Mouse (Mus musculus) lung, postnatal 0 days (tissue): ENCODE results near the gene Pcdh7. TPM values are rescaled to one million over a fixed set of nuclear protein-coding genes. Genes with fewer than 3 reads are reported as not detected.

Experiments used
- ATAC-seq: fragments of 200-750 bp; cut with Nextera tagmentation; 2 replicates; pipeline ENCODE4 v1.8.0; 2017; ENCODE audit warnings: moderate library complexity
- DNase-seq: peaks from one replicate; pipeline ENCODE4 v3.0.0-alpha.2; 2016; ENCODE audit warnings: low spot score
- H3K27ac ChIP-seq: fragments of 300-500 bp; sonication (generic); 2 replicates; pipeline ENCODE4 v1.5.1; 2014; ENCODE audit warnings: antibody characterized with exemption, mild to moderate bottlenecking, low read length, mixed read lengths
- H3K27me3 ChIP-seq: fragments of 300-500 bp; sonication (generic); replicated peaks from 2 replicates; pipeline ENCODE4 v1.6.1; 2014; ENCODE audit warnings: low read length, mixed read lengths; ENCODE audit not compliant: insufficient read depth
- H3K36me3 ChIP-seq: fragments of 300-500 bp; sonication (generic); 2 replicates; pipeline ENCODE4 v1.6.1; 2014; ENCODE audit warnings: low read length, mixed read lengths; ENCODE audit not compliant: insufficient read depth
- H3K4me1 ChIP-seq: fragments of 300-500 bp; sonication (generic); 2 replicates; pipeline ENCODE4 v1.6.1; 2014; ENCODE audit warnings: antibody characterized with exemption, low read depth, low read length, mixed read lengths; ENCODE audit not compliant: insufficient read depth
- H3K4me2 ChIP-seq: fragments of 300-500 bp; sonication (generic); replicated peaks from 2 replicates; pipeline ENCODE4 v1.6.1; 2014; ENCODE audit warnings: low read depth, mild to moderate bottlenecking, low read length, moderate library complexity, mixed read lengths
- H3K4me3 ChIP-seq: fragments of 300-500 bp; sonication (generic); 2 replicates; pipeline ENCODE4 v1.5.1; 2014; ENCODE audit warnings: low read depth, low read length
- H3K9ac ChIP-seq: fragments of 300-500 bp; sonication (generic); replicated peaks from 2 replicates; pipeline ENCODE4 v1.6.1; 2014; ENCODE audit warnings: low read depth, mild to moderate bottlenecking
- H3K9me3 ChIP-seq: fragments of 300-500 bp; sonication (generic); 2 replicates; pipeline ENCODE4 v1.6.1; 2016; ENCODE audit warnings: low read length, mixed read lengths
- CTCF ChIP-seq: IDR thresholded peaks from 2 replicates; pipeline ENCODE4 v1.5.1; 2016; ENCODE audit warnings: antibody characterized with exemption, mild to moderate bottlenecking
- EP300 ChIP-seq: IDR thresholded peaks from 2 replicates; pipeline ENCODE4 v1.6.1; 2016; ENCODE audit warnings: antibody characterized with exemption, mild to moderate bottlenecking, control low read depth
- WGBS: fragments of 180-500 bp; shearing (Covaris S2); extraction: QIAGEN DNeasy Blood & Tissue Kit; methylation state at CpG from one replicate; pipeline ENCODE4 v1.1.7; 2014; 5-methylcytosine and 5-hydroxymethylcytosine counted together
- polyA plus RNA-seq: library from polyadenylated mRNA; unstranded; fragments of >200 nt; fragmentation: Nextera tagmentation; extraction: Ambion mirVana; gene quantifications from 2 replicates; pipeline ENCODE4 v1.2.1, GENCODE M21; 2015

The Pcdh7 gene
- polyA plus RNA-seq, 1 experiment from 2014 or later: 1.2 TPM

- no peaks in the 10 kb centered on the region for H3K9me3 ChIP-seq
- no peaks in the 10 kb centered on the region for H3K36me3 ChIP-seq
- no peak overlapping the region for H3K4me2 ChIP-seq
- H3K4me3 ChIP-seq: no peak overlapping the region
- no peak for TF ChIP-seq EP300
- no peak for TF ChIP-seq CTCF
- DNase-seq (no peak), ATAC-seq (no peak)
- no peaks in the 10 kb centered on the region for H3K27me3 ChIP-seq
- no peaks in the 10 kb centered on the region for H3K4me1 ChIP-seq
- H3K9ac ChIP-seq: no peak overlapping the region
- no peak overlapping the region for H3K27ac ChIP-seq
These were observed 41.2 kb downstream of the Pcdh7 start for GRCm38 (mm10) chr5:57758968-57759367.

DNA sequence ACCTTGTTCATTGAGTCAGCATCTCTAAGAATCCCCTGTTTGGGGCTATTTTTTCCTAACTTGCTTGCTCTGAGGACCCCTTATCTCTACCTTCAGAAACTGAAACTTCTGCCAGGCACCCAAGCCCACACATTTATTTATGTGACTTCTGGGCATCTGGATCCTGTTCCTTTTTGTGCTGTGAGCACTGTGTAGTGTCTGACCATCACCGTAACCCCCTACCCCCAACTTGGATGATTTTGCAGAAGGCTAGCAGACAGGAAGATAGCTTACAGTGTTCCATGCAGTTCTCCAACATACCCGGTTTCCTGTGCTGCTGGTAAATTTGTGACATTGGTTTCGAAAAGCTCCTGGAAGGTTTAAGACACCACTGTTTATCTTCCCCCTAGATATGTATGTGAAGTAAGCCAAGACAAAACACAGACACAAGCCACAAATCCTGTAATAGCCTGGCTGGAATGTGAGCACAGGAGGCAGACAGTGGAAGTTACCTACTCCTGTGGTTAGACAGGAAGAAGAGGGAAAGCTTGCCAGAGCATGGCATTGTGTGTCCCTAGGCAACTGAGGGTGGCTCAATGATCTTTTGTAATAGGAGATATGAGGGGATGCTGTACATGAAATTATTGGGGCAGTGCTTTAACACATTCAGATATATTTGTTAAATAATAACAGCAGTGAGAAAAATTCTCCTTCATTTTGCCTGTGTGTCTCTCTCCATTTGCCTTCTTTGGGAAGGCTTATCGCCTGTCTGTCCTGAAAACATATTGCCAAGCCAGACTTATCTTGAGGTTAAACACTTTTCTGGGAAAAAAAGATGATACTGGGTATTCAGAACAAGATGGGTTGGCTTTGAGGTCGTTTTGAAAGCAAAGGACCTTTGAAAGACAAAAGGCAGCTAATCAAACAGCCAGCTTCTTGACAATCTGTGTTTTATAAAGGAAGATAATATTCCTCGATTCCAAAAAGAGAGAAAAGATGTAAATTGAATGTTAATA is 42.6 kb downstream of the Pcdh7 start:
- ATAC-seq (no peak), DNase-seq (no peak)
- no peaks in the 10 kb centered on the region for H3K36me3 ChIP-seq
- WGBS: 41% methylated on average over 6 of the region's 6 CpGs
- H3K27ac ChIP-seq: no peak overlapping the region
- no peaks in the 10 kb centered on the region for H3K27me3 ChIP-seq
- TF ChIP-seq EP300 (no peak), CTCF (no peak)
- no peak overlapping the region for H3K9ac ChIP-seq
- H3K4me3 ChIP-seq: no peak overlapping the region
- no peaks in the 10 kb centered on the region for H3K9me3 ChIP-seq
- no peak overlapping the region for H3K4me2 ChIP-seq
- no peaks in the 10 kb centered on the region for H3K4me1 ChIP-seq

- 44% methylated on average over 3 of the region's 3 CpGs for WGBS
- H3K27ac ChIP-seq: no peak overlapping the region
These were observed 47.6 kb downstream of the Pcdh7 start for GRCm38 (mm10) chr5:57765356-57765755.

DNA sequence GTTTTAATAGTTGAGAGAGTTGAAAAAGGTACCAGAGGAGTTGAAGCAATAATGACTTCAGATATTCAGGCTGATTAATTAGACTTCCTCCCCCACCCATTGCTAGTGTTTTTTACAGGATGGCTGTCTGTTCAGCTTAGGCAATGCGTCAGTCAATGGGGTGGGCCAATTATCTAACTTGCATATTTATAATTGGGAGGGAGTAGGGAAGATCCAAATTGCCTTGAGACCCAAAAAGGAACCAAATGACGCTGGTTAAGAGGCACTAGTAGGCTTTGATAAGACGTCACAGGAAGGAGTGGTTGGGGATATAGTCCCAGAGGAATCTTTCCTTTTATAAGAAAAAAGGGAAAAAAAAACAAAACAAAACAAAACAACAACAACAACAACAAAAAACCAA is 49.6 kb downstream of the Pcdh7 start:
- TF ChIP-seq EP300 (no peak), CTCF (no peak)
- Histone ChIP-seq H3K36me3 (no peaks in the 10 kb centered on the region), H3K9ac (no peak overlapping the region), H3K27me3 (no peaks in the 10 kb centered on the region), H3K27ac (no peak overlapping the region), H3K4me3 (no peak overlapping the region), H3K4me2 (no peak overlapping the region), H3K9me3 (no peaks in the 10 kb centered on the region), H3K4me1 (no peaks in the 10 kb centered on the region)
- ATAC-seq (no peak), DNase-seq (no peak)
- 71% methylated on average over 3 of the region's 3 CpGs for WGBS

More at GRCm38 (mm10) chr5:57765356-57765755, 47.6 kb downstream of the Pcdh7 start:
- no peak overlapping the region for H3K9ac ChIP-seq
- no peaks in the 10 kb centered on the region for H3K4me1 ChIP-seq
- no peak overlapping the region for H3K4me2 ChIP-seq
- ATAC-seq (no peak), DNase-seq (no peak)
- H3K4me3 ChIP-seq: no peak overlapping the region
- no peaks in the 10 kb centered on the region for H3K9me3 ChIP-seq
- TF ChIP-seq CTCF (no peak), EP300 (no peak)
- no peaks in the 10 kb centered on the region for H3K27me3 ChIP-seq
- no peaks in the 10 kb centered on the region for H3K36me3 ChIP-seq

- no peak for ATAC-seq
- no peak for TF ChIP-seq EP300
- TF ChIP-seq CTCF: no peak
- no peak overlapping the region for H3K4me3 ChIP-seq
These were observed 50.8 kb downstream of the Pcdh7 start for GRCm38 (mm10) chr5:57768469-57769022.

GRCm38 (mm10) chr5:57769644-57770043 is 51.9 kb downstream of the Pcdh7 start:
- H3K27ac ChIP-seq: no peak overlapping the region
- DNase-seq: no peak
- TF ChIP-seq EP300 (no peak), CTCF (no peak)
- no peaks in the 10 kb centered on the region for H3K36me3 ChIP-seq
- H3K4me1 ChIP-seq: no peaks in the 10 kb centered on the region
- H3K4me2 ChIP-seq: no peak overlapping the region
- no peak for ATAC-seq
- no peak overlapping the region for H3K9ac ChIP-seq
- WGBS: 93% methylated on average over 7 of the region's 7 CpGs
- no peaks in the 10 kb centered on the region for H3K27me3 ChIP-seq
- no peak overlapping the region for H3K4me3 ChIP-seq
- H3K9me3 ChIP-seq: no peaks in the 10 kb centered on the region

More at GRCm38 (mm10) chr5:57768469-57769022, 50.8 kb downstream of the Pcdh7 start:
- H3K27me3 ChIP-seq: no peaks in the 10 kb centered on the region
- H3K4me2 ChIP-seq: no peak overlapping the region
- 73% methylated on average over 10 of the region's 10 CpGs for WGBS
- no peak overlapping the region for H3K9ac ChIP-seq
- H3K27ac ChIP-seq: no peak overlapping the region
- no peaks in the 10 kb centered on the region for H3K4me1 ChIP-seq
- H3K36me3 ChIP-seq: no peaks in the 10 kb centered on the region
- H3K9me3 ChIP-seq: no peaks in the 10 kb centered on the region
- no peak for DNase-seq
